Mouse (Mus musculus) hindbrain, embryonic 11.5 days (tissue): ENCODE data around the gene Usp43. TPM values are rescaled to one million over a fixed set of nuclear protein-coding genes. Genes with fewer than 3 reads are reported as not detected.

Experiments
- ATAC-seq: fragments of 200-750 bp; cut with Nextera tagmentation; 2 replicates; pipeline ENCODE4 v1.8.0; 2017; ENCODE audit warnings: mild to moderate bottlenecking, moderate TSS enrichment, moderate library complexity; ENCODE audit not compliant: low FRiP score
- DNase-seq: peaks from one replicate; pipeline ENCODE4 v3.0.0-alpha.2; 2015; ENCODE audit warnings: low spot score
- H3K27ac ChIP-seq: fragments of 300-500 bp; sonication (generic); 2 replicates; pipeline ENCODE4 v1.5.1; 2014; ENCODE audit warnings: mild to moderate bottlenecking, low read depth, low read length
- H3K27me3 ChIP-seq: fragments of 300-500 bp; sonication (generic); 2 replicates; pipeline ENCODE4 v1.6.1; 2014; ENCODE audit warnings: mild to moderate bottlenecking, low read length, moderate library complexity, mixed read lengths; ENCODE audit not compliant: control insufficient read depth, insufficient read depth
- H3K36me3 ChIP-seq: fragments of 300-500 bp; sonication (generic); 2 replicates; pipeline ENCODE4 v1.6.1; 2014; ENCODE audit warnings: mild to moderate bottlenecking, low read length, moderate library complexity, mixed read lengths; ENCODE audit not compliant: control insufficient read depth, insufficient read depth
- H3K4me1 ChIP-seq: fragments of 300-500 bp; sonication (generic); replicated peaks from 2 replicates; pipeline ENCODE4 v1.6.1; 2014; ENCODE audit warnings: low read length, mixed read lengths; ENCODE audit not compliant: control insufficient read depth, insufficient read depth
- H3K4me2 ChIP-seq: fragments of 300-500 bp; sonication (generic); replicated peaks from 2 replicates; pipeline ENCODE4 v1.6.1; 2014; ENCODE audit warnings: mild to moderate bottlenecking, low read depth, low read length
- H3K4me3 ChIP-seq: fragments of 300-500 bp; sonication (generic); 2 replicates; pipeline ENCODE4 v1.5.1; 2014; ENCODE audit warnings: low read depth, low read length
- H3K9ac ChIP-seq: fragments of 300-500 bp; sonication (generic); 2 replicates; pipeline ENCODE4 v1.6.1; 2014; ENCODE audit warnings: low read depth, low read length
- H3K9me3 ChIP-seq: fragments of 300-500 bp; sonication (generic); 2 replicates; pipeline ENCODE4 v1.6.1; 2016; ENCODE audit warnings: low read length; ENCODE audit not compliant: control insufficient read depth
- WGBS: fragments of 180-500 bp; shearing (Covaris S2); extraction: QIAGEN DNeasy Blood & Tissue Kit; methylation state at CpG from one replicate; pipeline ENCODE4 v1.1.7; 2014; 5-methylcytosine and 5-hydroxymethylcytosine counted together
- polyA plus RNA-seq: library from polyadenylated mRNA; unstranded; fragments of >200 nt; fragmentation: Nextera tagmentation; extraction: Ambion mirVana; gene quantifications from 2 replicates; pipeline ENCODE4 v1.2.1, GENCODE M21; 2014

Gene Usp43
- polyA plus RNA-seq, 1 experiment from 2014 or later: 0.99 TPM

- no peak for ATAC-seq
- Histone ChIP-seq H3K27me3 (no peaks in the 10 kb centered on the region), H3K4me1 (no peaks in the 10 kb centered on the region), H3K36me3 (no peaks in the 10 kb centered on the region), H3K9ac (no peak overlapping the region), H3K9me3 (no peaks in the 10 kb centered on the region), H3K4me3 (no peak overlapping the region), H3K4me2 (no peak overlapping the region), H3K27ac (no peak overlapping the region)
- no peak for DNase-seq
- WGBS: 82% methylated on average over 11 of the region's 11 CpGs
These were observed 114.9 kb downstream of the Usp43 start for GRCm38 (mm10) chr11:67806832-67807597.

- DNase-seq: no peak
- no peaks in the 10 kb centered on the region for H3K9me3 ChIP-seq
- H3K9ac ChIP-seq: no peak overlapping the region
- no peak overlapping the region for H3K4me3 ChIP-seq
- no peaks in the 10 kb centered on the region for H3K4me1 ChIP-seq
- no peak for ATAC-seq
- no peaks in the 10 kb centered on the region for H3K27me3 ChIP-seq
- no peaks in the 10 kb centered on the region for H3K36me3 ChIP-seq
- 94% methylated on average over 1 of the region's 1 CpGs for WGBS
- H3K4me2 ChIP-seq: no peak overlapping the region
- H3K27ac ChIP-seq: no peak overlapping the region
These were observed 116.4 kb downstream of the Usp43 start for GRCm38 (mm10) chr11:67805538-67805937.

Other genes with a start within 250 kb of the Usp43 start
- not detected in 2 replicates for gene Rcvrn, start 226.8 kb downstream of the Usp43 start, polyA plus RNA-seq
- gene Glp2r, start 151.0 kb downstream of the Usp43 start, polyA plus RNA-seq: not detected in 2 replicates
- not detected in 2 replicates for gene Gsg1l2, start 147.5 kb downstream of the Usp43 start, polyA plus RNA-seq
- not detected in 2 replicates for gene Dhrs7c, start 124.0 kb downstream of the Usp43 start, polyA plus RNA-seq
- gene Cfap52, start 43.5 kb upstream of the Usp43 start, polyA plus RNA-seq: 5.1 and 5.7 TPM in 2 replicates
- 63.0 and 65.6 TPM in 2 replicates for gene Stx8, start 44.0 kb upstream of the Usp43 start, polyA plus RNA-seq